Mouse (Mus musculus) forebrain, embryonic 15.5 days (tissue): ENCODE data around the gene Atoh7. TPM values are rescaled to one million over a fixed set of nuclear protein-coding genes. Genes with fewer than 3 reads are reported as not detected.

ENCODE experiments used
- ATAC-seq: fragments of 200-750 bp; cut with Nextera tagmentation; replicated peaks from 2 replicates; pipeline ENCODE4 v1.8.0; 2017; ENCODE audit warnings: mild to moderate bottlenecking, moderate TSS enrichment, moderate library complexity
- H3K27ac ChIP-seq: fragments of 300-500 bp; sonication (generic); replicated peaks from 2 replicates; pipeline ENCODE4 v1.5.1; 2015; ENCODE audit warnings: mild to moderate bottlenecking, inconsistent platforms
- H3K27me3 ChIP-seq: fragments of 300-500 bp; sonication (generic); 2 replicates; pipeline ENCODE4 v1.6.1; 2015; ENCODE audit warnings: inconsistent platforms
- H3K36me3 ChIP-seq: fragments of 300-500 bp; sonication (generic); 2 replicates; pipeline ENCODE4 v1.6.1; 2015; ENCODE audit warnings: mild to moderate bottlenecking, inconsistent platforms
- H3K4me1 ChIP-seq: fragments of 300-500 bp; sonication (generic); 2 replicates; pipeline ENCODE4 v1.6.1; 2015; ENCODE audit warnings: inconsistent platforms
- H3K4me2 ChIP-seq: fragments of 300-500 bp; sonication (generic); replicated peaks from 2 replicates; pipeline ENCODE4 v1.6.1; 2015; ENCODE audit warnings: mild to moderate bottlenecking, inconsistent platforms
- H3K4me3 ChIP-seq: fragments of 300-500 bp; sonication (generic); 2 replicates; pipeline ENCODE4 v1.5.1; 2015; ENCODE audit warnings: mild to moderate bottlenecking, inconsistent platforms
- H3K9ac ChIP-seq: fragments of 300-500 bp; sonication (generic); replicated peaks from 2 replicates; pipeline ENCODE4 v1.6.1; 2015; ENCODE audit warnings: mild to moderate bottlenecking, inconsistent platforms
- H3K9me3 ChIP-seq: fragments of 300-500 bp; sonication (generic); 2 replicates; pipeline ENCODE4 v1.6.1; 2016; ENCODE audit warnings: inconsistent platforms
- WGBS: fragments of 180-500 bp; shearing (Covaris S2); methylation state at CpG from one replicate; pipeline ENCODE4 v1.1.7; 2015; ENCODE audit warnings: mixed read lengths; 5-methylcytosine and 5-hydroxymethylcytosine counted together
- polyA plus RNA-seq: library from polyadenylated mRNA; unstranded; fragments of >200 nt; fragmentation: Nextera tagmentation; extraction: Ambion mirVana; gene quantifications from 2 replicates; pipeline ENCODE4 v1.2.1, GENCODE M21; 2015

Atoh7 gene
- polyA plus RNA-seq, 1 experiment from 2014 or later = 0.81 TPM

GRCm38 (mm10) chr10:63064516-63064915, 34.9 kb upstream of the Atoh7 start:
- Histone ChIP-seq H3K36me3 (no peaks in the 10 kb centered on the region), H3K9me3 (no peaks in the 10 kb centered on the region), H3K4me1 (0 out of 2 replicates have a peak, but pooled peaks cover 3% of the 10 kb centered on the region), H3K27me3 (no peaks in the 10 kb centered on the region), H3K4me2 (no peak overlapping the region), H3K27ac (no peak overlapping the region), H3K4me3 (no peak overlapping the region), H3K9ac (no peak overlapping the region)
- WGBS = 89% methylated on average over 9 of the region's 9 CpGs
- no peak for ATAC-seq

DNA sequence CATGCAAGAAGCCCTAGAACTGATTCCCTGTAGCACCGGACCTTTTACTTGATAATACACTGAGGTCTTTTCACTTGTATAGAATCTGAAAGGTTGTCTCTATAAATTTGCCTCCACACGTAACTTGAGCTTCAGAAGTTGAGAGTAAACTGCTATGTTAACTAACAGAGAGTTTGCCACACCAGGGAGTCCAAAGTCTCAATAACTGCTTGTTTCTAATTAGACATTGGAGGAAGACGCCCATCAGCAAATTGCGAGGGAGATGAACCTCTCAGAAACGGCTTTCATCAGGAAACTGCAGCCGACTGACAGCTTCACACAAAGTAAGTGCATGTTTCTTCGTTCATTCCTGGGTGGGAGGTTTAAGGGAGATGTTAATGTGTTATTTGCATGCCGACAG, 33.9 kb upstream of the Atoh7 start:
- no peaks in the 10 kb centered on the region for H3K36me3 ChIP-seq
- 0 out of 2 replicates have a peak, but pooled peaks cover 2% of the 10 kb centered on the region for H3K4me1 ChIP-seq
- no peak overlapping the region for H3K9ac ChIP-seq
- H3K4me2 ChIP-seq = no peak overlapping the region
- 31% methylated on average over 8 of the region's 8 CpGs for WGBS
- H3K4me3 ChIP-seq = no peak overlapping the region
- ATAC-seq = no peak; the same call in 1 of the 2 replicates
- H3K27ac ChIP-seq = no peak overlapping the region
- H3K27me3 ChIP-seq = no peaks in the 10 kb centered on the region
- no peaks in the 10 kb centered on the region for H3K9me3 ChIP-seq

GRCm38 (mm10) chr10:63065988-63066387, 33.5 kb upstream of the Atoh7 start:
- no peaks in the 10 kb centered on the region for H3K36me3 ChIP-seq
- no peak overlapping the region for H3K9ac ChIP-seq
- 3% methylated on average over 5 of the region's 5 CpGs for WGBS
- no peaks in the 10 kb centered on the region for H3K9me3 ChIP-seq
- no peak overlapping the region for H3K4me3 ChIP-seq
- H3K4me1 ChIP-seq = no peaks in the 10 kb centered on the region
- H3K4me2 ChIP-seq = no peak overlapping the region
- no peaks in the 10 kb centered on the region for H3K27me3 ChIP-seq
- ATAC-seq = peak; percentile 87
- no peak overlapping the region for H3K27ac ChIP-seq

- Histone ChIP-seq H3K36me3 (no peaks in the 10 kb centered on the region), H3K27me3 (no peaks in the 10 kb centered on the region), H3K4me2 (no peak overlapping the region), H3K9ac (no peak overlapping the region), H3K9me3 (no peaks in the 10 kb centered on the region), H3K4me3 (no peak overlapping the region), H3K4me1 (peaks cover 14% of the 10 kb centered on the region), H3K27ac (no peak overlapping the region)
- ATAC-seq = no peak
- 89% methylated on average over 10 of the region's 10 CpGs for WGBS
These were observed 13.1 kb upstream of the Atoh7 start for GRCm38 (mm10) chr10:63086304-63086703.

GRCm38 (mm10) chr10:63089103-63089757, 10.2 kb upstream of the Atoh7 start:
- peak overlapping the region; percentile 37; the same call in 1 of the 2 replicates for H3K9ac ChIP-seq

DNA sequence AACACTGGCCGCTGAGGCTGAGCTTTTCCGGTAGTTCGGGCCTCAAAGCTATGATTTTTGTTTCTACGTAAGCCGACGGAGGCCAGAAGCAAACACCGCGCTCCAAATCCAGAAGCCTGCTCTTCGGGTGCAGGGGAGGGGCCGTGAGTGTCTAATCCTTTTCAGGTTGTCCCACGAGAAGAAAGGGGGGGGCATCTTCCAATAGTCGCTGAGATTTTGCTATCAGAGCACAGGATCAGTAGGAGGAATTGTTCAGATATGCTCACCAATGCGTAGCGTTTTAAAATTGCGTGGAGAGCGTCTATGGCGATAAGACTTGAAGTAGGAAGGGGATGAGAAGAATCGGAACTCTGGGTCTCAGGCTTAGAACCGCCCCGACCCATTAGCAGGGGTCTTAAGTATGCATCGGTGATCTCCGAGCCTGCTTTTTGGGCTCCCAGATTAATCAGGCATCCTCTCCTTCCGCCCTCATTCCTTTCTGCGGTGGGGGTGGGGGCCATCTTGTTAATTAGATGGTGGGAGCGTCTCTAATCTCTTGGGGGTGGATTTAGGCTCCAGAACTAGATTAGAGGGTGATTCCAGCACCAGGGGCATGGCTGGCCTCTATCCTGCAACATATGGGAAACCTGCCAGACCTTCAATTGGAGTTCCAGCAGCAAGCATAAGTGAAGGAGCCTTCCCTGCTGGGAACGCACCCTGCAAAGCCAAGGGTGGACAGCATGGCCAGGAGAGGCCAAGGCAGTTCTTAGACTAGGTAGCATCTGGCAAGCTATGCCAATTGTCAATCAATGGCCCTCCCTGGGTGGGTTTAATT, 9.5 kb upstream of the Atoh7 start:
- no peak overlapping the region for H3K27ac ChIP-seq
- H3K9me3 ChIP-seq = no peaks in the 10 kb centered on the region
- peaks cover 14% of the 10 kb centered on the region for H3K4me1 ChIP-seq
- WGBS = 4% methylated on average over 26 of the region's 26 CpGs
- H3K27me3 ChIP-seq = no peaks in the 10 kb centered on the region
- ATAC-seq = 0 out of 2 replicates have a peak, but pooled peaks have one; percentile 19
- H3K36me3 ChIP-seq = no peaks in the 10 kb centered on the region
- peak overlapping the region; percentile 49 for H3K4me2 ChIP-seq
- peak overlapping the region; percentile 37 for H3K9ac ChIP-seq
- H3K4me3 ChIP-seq = peak overlapping the region; percentile 30

More at GRCm38 (mm10) chr10:63089103-63089757, 10.2 kb upstream of the Atoh7 start:
- H3K4me2 ChIP-seq = peak overlapping the region; percentile 49
- ATAC-seq = no peak
- WGBS = 32% methylated on average over 8 of the region's 8 CpGs
- no peaks in the 10 kb centered on the region for H3K27me3 ChIP-seq
- no peaks in the 10 kb centered on the region for H3K9me3 ChIP-seq
- no peak overlapping the region for H3K27ac ChIP-seq
- peak overlapping the region; percentile 30 for H3K4me3 ChIP-seq
- H3K36me3 ChIP-seq = no peaks in the 10 kb centered on the region
- H3K4me1 ChIP-seq = peaks cover 14% of the 10 kb centered on the region

- no peaks in the 10 kb centered on the region for H3K27me3 ChIP-seq
- H3K4me1 ChIP-seq = peaks cover 14% of the 10 kb centered on the region
- H3K36me3 ChIP-seq = no peaks in the 10 kb centered on the region
- H3K9me3 ChIP-seq = no peaks in the 10 kb centered on the region
- no peak overlapping the region for H3K9ac ChIP-seq
- H3K4me3 ChIP-seq = no peak overlapping the region
- no peak overlapping the region for H3K4me2 ChIP-seq
- WGBS = 78% methylated on average over 7 of the region's 7 CpGs
- ATAC-seq = no peak
- H3K27ac ChIP-seq = no peak overlapping the region
These were observed 7.5 kb upstream of the Atoh7 start for GRCm38 (mm10) chr10:63091915-63092314.

DNA sequence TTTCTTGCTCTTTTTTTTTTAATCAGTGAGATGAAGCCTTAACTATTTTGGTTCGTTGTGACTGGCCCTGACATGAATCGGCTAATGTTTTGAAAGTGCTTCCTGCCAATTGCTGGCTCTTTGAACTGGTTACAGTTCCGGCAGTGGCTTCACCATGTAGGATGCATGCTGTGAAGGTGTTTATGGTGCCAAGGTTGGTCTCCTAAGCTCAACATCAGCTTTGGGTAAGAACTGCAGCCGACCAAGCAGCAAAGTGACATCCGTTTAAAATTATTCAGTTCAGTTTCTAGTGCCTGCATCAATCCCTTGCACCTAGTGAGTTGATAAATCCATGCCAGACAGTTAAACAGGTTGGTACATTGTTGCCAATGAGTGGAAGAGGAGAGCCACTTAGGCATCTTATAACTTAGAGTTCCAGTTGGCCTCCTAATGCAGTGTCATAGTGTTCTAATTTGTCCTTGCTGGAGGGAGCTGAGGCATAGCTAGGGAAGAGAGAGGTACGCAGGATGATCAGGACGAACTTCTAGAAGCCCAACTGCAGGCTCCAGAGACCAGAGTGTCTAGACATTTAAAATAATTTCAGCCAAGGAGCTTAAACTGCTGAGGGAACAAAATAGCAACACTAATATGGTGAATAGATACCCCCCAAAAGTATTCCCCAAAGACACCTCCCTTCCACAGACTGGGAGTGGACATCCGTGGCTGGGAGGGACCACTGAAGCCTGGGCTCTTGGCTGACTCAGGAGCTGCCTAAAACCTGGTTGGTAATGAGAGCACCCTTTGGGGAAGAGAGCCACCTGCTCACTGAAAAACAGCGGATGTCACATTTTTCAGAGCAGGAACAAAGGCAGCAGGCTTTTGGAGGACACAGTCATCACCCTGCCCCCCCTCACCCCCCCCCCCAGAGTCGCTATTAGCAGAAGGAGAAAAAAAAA, 6.6 kb upstream of the Atoh7 start:
- Histone ChIP-seq H3K27ac (no peak overlapping the region), H3K9ac (no peak overlapping the region), H3K9me3 (no peaks in the 10 kb centered on the region), H3K27me3 (no peaks in the 10 kb centered on the region), H3K4me2 (no peak overlapping the region), H3K4me1 (peaks cover 14% of the 10 kb centered on the region), H3K4me3 (no peak overlapping the region), H3K36me3 (no peaks in the 10 kb centered on the region)
- no peak for ATAC-seq
- 71% methylated on average over 10 of the region's 10 CpGs for WGBS

GRCm38 (mm10) chr10:63096757-63097156, 2.7 kb upstream of the Atoh7 start:
- no peak overlapping the region for H3K9ac ChIP-seq
- H3K4me2 ChIP-seq = no peak overlapping the region
- no peak overlapping the region for H3K4me3 ChIP-seq
- H3K27ac ChIP-seq = no peak overlapping the region
- H3K27me3 ChIP-seq = no peaks in the 10 kb centered on the region
- 80% methylated on average over 2 of the region's 2 CpGs for WGBS
- H3K9me3 ChIP-seq = no peaks in the 10 kb centered on the region
- peaks cover 10% of the 10 kb centered on the region for H3K4me1 ChIP-seq
- H3K36me3 ChIP-seq = no peaks in the 10 kb centered on the region
- no peak for ATAC-seq

DNA sequence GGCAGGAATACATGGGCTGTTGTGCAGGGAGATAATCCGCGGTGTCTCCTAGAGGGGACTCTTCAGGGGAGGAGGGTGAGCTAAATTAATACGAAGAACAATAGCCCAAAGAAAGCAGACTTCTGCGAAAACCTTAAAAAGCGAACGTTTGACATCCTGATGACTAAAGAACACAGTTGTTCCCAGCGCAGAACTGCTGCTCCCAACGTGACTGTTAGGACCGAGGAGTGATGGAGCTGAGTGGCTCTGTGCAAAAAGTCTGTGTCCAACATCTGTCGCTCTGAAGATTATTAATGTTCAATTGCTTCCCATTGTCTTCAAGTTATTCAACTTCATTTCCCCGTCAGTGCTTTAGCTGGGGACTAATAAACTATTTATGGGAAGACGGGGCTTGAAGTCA, 1.3 kb upstream of the Atoh7 start:
- H3K4me1 ChIP-seq = peaks cover 10% of the 10 kb centered on the region
- WGBS = 53% methylated on average over 12 of the region's 12 CpGs
- no peak overlapping the region for H3K9ac ChIP-seq
- no peaks in the 10 kb centered on the region for H3K27me3 ChIP-seq
- no peak overlapping the region for H3K4me2 ChIP-seq
- no peak overlapping the region for H3K27ac ChIP-seq
- no peaks in the 10 kb centered on the region for H3K9me3 ChIP-seq
- H3K36me3 ChIP-seq = no peaks in the 10 kb centered on the region
- no peak for ATAC-seq
- no peak overlapping the region for H3K4me3 ChIP-seq

- Histone ChIP-seq H3K4me2 (peak overlapping the region; percentile 94), H3K27me3 (no peaks in the 10 kb centered on the region), H3K27ac (no peak overlapping the region), H3K36me3 (no peaks in the 10 kb centered on the region), H3K9ac (peak overlapping the region; percentile 67), H3K4me1 (peaks cover 10% of the 10 kb centered on the region), H3K4me3 (peak overlapping the region; percentile 65), H3K9me3 (no peaks in the 10 kb centered on the region)
- ATAC-seq = peak; percentile 93
- under 1% methylated on average over 62 of the region's 62 CpGs for WGBS
These were observed 601 bp downstream of the Atoh7 start for GRCm38 (mm10) chr10:63099941-63100562.
